Mouse (Mus musculus) testis, adult 2 months (tissue): ENCODE measurements around the gene Tkfc.

Experiments used
- CTCF ChIP-seq: fragments of 200-500 bp; IDR thresholded peaks from 2 replicates; pipeline ENCODE4 v1.5.1; 2012; ENCODE audit warnings: low read depth, mild to moderate bottlenecking, inconsistent platforms, low read length, moderate library complexity; ENCODE audit not compliant: control insufficient read depth, insufficient read depth, insufficient replicate concordance
- POLR2A ChIP-seq: fragments of 200-500 bp; IDR thresholded peaks from 2 replicates; pipeline ENCODE4 v1.6.1; 2012; ENCODE audit warnings: low read depth, mild to moderate bottlenecking, inconsistent platforms, low read length, moderate library complexity; ENCODE audit not compliant: control insufficient read depth

DNA sequence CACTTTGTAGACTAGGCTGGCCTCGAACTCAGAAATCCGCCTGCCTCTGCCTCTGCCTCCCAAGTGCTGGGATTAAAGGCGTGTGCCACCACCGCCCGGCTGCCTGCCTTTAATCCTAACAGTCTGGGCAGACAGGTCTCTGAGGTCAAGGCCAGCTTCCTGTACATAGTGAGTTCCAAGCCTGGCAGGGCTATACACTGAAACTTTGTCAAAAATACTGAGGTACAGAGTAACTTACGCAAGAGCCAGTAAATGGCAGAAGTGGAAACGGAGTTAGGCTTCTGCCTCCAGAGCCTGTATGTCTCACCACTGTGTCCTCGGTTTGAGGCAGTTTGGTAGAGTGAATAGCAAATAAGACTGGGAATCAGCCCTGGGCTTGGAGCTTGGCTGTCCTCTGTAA, 18.2 kb downstream of the Tkfc start:
- no peak for TF ChIP-seq POLR2A
- TF ChIP-seq CTCF: no peak
